Mouse (Mus musculus): Measurements from ENCODE around the gene Naaladl1. TPM values are rescaled to one million over a fixed set of nuclear protein-coding genes. Genes with fewer than 3 reads are reported as not detected.

Naaladl1 gene
- polyA plus RNA-seq, 1 experiment, result 0.11 TPM

DNA sequence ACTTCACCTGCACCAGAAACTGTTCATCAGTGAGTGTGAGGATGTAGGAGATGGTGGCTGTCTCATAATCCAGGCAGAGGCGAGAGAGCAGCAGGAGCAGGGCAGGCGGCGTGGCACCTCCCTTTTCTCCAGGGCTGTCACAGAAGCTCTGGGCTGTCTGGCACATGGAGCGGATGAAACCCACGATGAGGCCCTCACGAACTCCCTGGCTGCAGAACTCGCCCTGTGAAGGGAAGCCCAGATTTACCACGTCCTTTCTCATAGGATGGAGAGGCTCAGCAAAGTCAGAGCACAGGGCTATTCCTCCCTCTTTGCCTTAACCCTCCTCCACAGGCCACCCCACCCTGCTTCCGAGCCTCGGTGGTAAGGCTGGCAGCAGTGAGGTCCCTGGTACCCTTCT is 35.7 kb upstream of the Naaladl1 start:
- H3K4me3 ChIP-seq, result no peak overlapping the region
- no peak overlapping the region for H3ac ChIP-seq (ENCODE audit: control insufficient read depth, insufficient read length)
- peaks cover 5% of the 10 kb centered on the region for H3K79me2 ChIP-seq (ENCODE audit: control insufficient read depth, insufficient read depth)
- no peak overlapping the region for H3K4me2 ChIP-seq (ENCODE audit: low read depth)
- no peak for TF ChIP-seq MYOD1 (IDR thresholded peaks at IDR 0.05; ENCODE audit: control insufficient read depth in 1 of 3, insufficient read length in 2 of 3, low read depth in 2 of 3)
- TF ChIP-seq TCF12 (IDR thresholded peaks at IDR 0.05; ENCODE audit: insufficient read depth, poor library complexity, severe bottlenecking), result no peak
- TF ChIP-seq POLR2A (IDR thresholded peaks at IDR 0.05; ENCODE audit: insufficient read length, low read depth), result no peak
- TF ChIP-seq SRF (IDR thresholded peaks at IDR 0.05; ENCODE audit: control insufficient read depth, insufficient read length, low read depth), result no peak
- TF ChIP-seq MYOG (IDR thresholded peaks at IDR 0.05; ENCODE audit: control insufficient read depth in 1 of 3, insufficient read depth in 1 of 3, insufficient read length in 2 of 3, low read depth in 2 of 3), result no peak
- TF ChIP-seq MAX (IDR thresholded peaks at IDR 0.05; ENCODE audit: low read depth), result no peak
- TF ChIP-seq USF1 (IDR thresholded peaks at IDR 0.05; ENCODE audit: low read depth), result no peak
- no peak for TF ChIP-seq POLR2AphosphoS2 (IDR thresholded peaks at IDR 0.05; ENCODE audit: insufficient read length, low read depth)
- no peak for TF ChIP-seq CEBPB (IDR thresholded peaks at IDR 0.05; ENCODE audit: insufficient read depth, poor library complexity, severe bottlenecking)
- no peak for TF ChIP-seq TCF3 (IDR thresholded peaks at IDR 0.05; ENCODE audit: insufficient read length, low read depth)
- no peak for TF ChIP-seq E2F4 (IDR thresholded peaks at IDR 0.05; ENCODE audit: insufficient read depth)
- no peak for TF ChIP-seq REST (IDR thresholded peaks at IDR 0.05; ENCODE audit: insufficient read depth, insufficient read length)
- H3K36me3 ChIP-seq (ENCODE audit: control insufficient read depth, insufficient read depth), result peaks cover 3% of the 10 kb centered on the region
- no peaks in the 10 kb centered on the region for H3K27me3 ChIP-seq (ENCODE audit: control insufficient read depth, insufficient read depth, insufficient read length)

DNA sequence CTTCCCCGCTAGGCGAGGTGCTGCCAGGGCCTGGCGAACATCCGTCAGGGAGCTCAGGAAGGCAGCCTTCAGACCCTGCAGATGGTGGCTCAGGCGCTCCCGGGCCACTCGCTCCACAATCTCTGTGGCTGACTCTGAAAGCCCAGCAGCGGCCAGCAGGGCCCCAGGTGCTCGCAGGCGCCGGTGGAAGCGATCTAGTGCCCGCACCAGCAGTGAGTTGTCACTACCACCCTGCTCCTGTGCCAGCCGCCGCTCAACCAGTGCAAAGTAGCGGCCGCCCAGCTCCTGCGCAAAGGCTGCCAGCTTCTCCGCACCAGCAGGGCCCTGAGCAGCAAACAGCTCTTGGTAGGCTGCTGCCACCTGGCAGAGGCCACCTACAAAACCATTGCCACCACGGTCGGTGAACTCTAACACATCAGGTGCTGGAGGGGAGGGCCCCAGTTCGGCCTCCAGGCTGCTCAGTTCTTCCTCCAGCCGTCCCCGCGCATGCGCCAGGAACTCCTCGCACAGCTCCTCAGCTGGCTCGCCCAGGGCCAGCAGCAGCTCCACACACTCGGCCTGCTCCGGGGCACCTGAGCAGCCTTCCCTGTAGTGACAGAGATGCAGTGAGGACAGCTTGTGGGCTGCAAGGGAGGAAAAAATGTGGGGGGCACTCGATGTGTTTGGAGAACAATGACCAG is 34.9 kb upstream of the Naaladl1 start:
- Histone ChIP-seq H3K27me3 (ENCODE audit: control insufficient read depth, insufficient read depth, insufficient read length) (no peaks in the 10 kb centered on the region), H3K79me2 (ENCODE audit: control insufficient read depth, insufficient read depth) (peaks cover 11% of the 10 kb centered on the region), H3K4me3 (no peak overlapping the region), H3K4me2 (ENCODE audit: low read depth) (no peak overlapping the region), H3ac (ENCODE audit: control insufficient read depth, insufficient read length) (no peak overlapping the region), H3K36me3 (ENCODE audit: control insufficient read depth, insufficient read depth) (peaks cover 3% of the 10 kb centered on the region)
- no peak for TF ChIP-seq TCF3 (IDR thresholded peaks at IDR 0.05; ENCODE audit: insufficient read length, low read depth)
- TF ChIP-seq E2F4 (IDR thresholded peaks at IDR 0.05; ENCODE audit: insufficient read depth), result no peak
- no peak for TF ChIP-seq MAX (IDR thresholded peaks at IDR 0.05; ENCODE audit: low read depth)
- no peak for TF ChIP-seq POLR2AphosphoS2 (IDR thresholded peaks at IDR 0.05; ENCODE audit: insufficient read length, low read depth)
- TF ChIP-seq MYOD1 (IDR thresholded peaks at IDR 0.05; ENCODE audit: control insufficient read depth in 1 of 3, insufficient read length in 2 of 3, low read depth in 2 of 3), result no peak
- TF ChIP-seq POLR2A (IDR thresholded peaks at IDR 0.05; ENCODE audit: insufficient read length, low read depth), result no peak
- no peak for TF ChIP-seq REST (IDR thresholded peaks at IDR 0.05; ENCODE audit: insufficient read depth, insufficient read length)
- TF ChIP-seq CEBPB (IDR thresholded peaks at IDR 0.05; ENCODE audit: insufficient read depth, poor library complexity, severe bottlenecking), result no peak
- no peak for TF ChIP-seq TCF12 (IDR thresholded peaks at IDR 0.05; ENCODE audit: insufficient read depth, poor library complexity, severe bottlenecking)
- no peak for TF ChIP-seq USF1 (IDR thresholded peaks at IDR 0.05; ENCODE audit: low read depth)

DNA sequence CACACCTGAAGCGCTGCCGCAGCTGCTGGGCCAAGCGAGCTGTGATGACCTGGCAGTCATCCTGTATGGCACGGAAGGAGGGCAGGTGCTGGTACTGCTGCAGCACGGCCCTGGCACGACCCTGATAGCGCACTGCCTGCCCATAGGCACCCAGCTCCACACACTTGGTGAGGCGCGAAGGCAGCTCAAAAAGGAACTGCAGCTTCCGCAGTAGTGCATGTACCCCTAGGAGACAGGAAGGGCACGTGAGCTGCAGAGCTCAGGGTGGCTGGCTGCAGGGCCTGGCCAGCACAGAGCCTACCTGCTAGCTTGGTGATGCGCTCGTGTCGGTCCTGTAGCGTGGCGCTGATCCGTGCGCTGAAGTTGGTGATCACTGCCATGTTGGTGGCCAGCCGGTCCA is 34.3 kb upstream of the Naaladl1 start:
- no peak overlapping the region for H3ac ChIP-seq (ENCODE audit: control insufficient read depth, insufficient read length)
- H3K4me2 ChIP-seq (ENCODE audit: low read depth), result no peak overlapping the region
- H3K27me3 ChIP-seq (ENCODE audit: control insufficient read depth, insufficient read depth, insufficient read length), result no peaks in the 10 kb centered on the region
- H3K36me3 ChIP-seq (ENCODE audit: control insufficient read depth, insufficient read depth), result peaks cover 3% of the 10 kb centered on the region
- peaks cover 14% of the 10 kb centered on the region for H3K79me2 ChIP-seq (ENCODE audit: control insufficient read depth, insufficient read depth)
- H3K4me3 ChIP-seq, result no peak overlapping the region
- no peak for TF ChIP-seq E2F4 (IDR thresholded peaks at IDR 0.05; ENCODE audit: insufficient read depth)
- TF ChIP-seq MAX (IDR thresholded peaks at IDR 0.05; ENCODE audit: low read depth), result no peak
- TF ChIP-seq TCF12 (IDR thresholded peaks at IDR 0.05; ENCODE audit: insufficient read depth, poor library complexity, severe bottlenecking), result no peak
- TF ChIP-seq USF1 (IDR thresholded peaks at IDR 0.05; ENCODE audit: low read depth), result no peak
- TF ChIP-seq TCF3 (IDR thresholded peaks at IDR 0.05; ENCODE audit: insufficient read length, low read depth), result no peak
- no peak for TF ChIP-seq REST (IDR thresholded peaks at IDR 0.05; ENCODE audit: insufficient read depth, insufficient read length)
- TF ChIP-seq POLR2A (IDR thresholded peaks at IDR 0.05; ENCODE audit: insufficient read length, low read depth), result no peak
- no peak for TF ChIP-seq SRF (IDR thresholded peaks at IDR 0.05; ENCODE audit: control insufficient read depth, insufficient read length, low read depth)
- no peak for TF ChIP-seq CEBPB (IDR thresholded peaks at IDR 0.05; ENCODE audit: insufficient read depth, poor library complexity, severe bottlenecking)
- no peak for TF ChIP-seq MYOD1 (IDR thresholded peaks at IDR 0.05; ENCODE audit: control insufficient read depth in 1 of 3, insufficient read length in 2 of 3, low read depth in 2 of 3)

DNA sequence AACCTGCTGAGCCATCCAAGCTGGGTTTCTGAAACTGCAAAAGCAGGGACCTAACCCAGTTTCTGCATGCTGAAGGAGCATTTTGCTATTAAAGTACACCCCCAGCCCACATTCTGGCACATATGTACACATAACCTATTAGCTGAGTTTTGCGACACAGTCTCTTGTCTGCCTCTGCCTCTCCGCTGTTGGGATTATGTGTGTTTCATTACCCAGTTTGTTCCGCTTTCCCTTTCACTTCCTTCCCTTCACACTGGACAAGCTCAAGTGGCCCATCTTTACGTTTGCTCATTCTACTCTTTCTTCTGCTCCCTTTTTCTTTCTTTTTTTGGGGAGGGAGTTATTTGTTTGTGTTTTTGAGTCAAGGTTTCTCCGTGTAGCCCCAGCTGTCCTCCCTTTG is 31.7 kb upstream of the Naaladl1 start:
- H3K36me3 ChIP-seq (ENCODE audit: control insufficient read depth, insufficient read depth), result peaks cover 3% of the 10 kb centered on the region
- no peak overlapping the region for H3K4me2 ChIP-seq (ENCODE audit: low read depth)
- TF ChIP-seq REST (IDR thresholded peaks at IDR 0.05; ENCODE audit: insufficient read depth, insufficient read length) (no peak), MAX (IDR thresholded peaks at IDR 0.05; ENCODE audit: low read depth) (no peak), POLR2A (IDR thresholded peaks at IDR 0.05; ENCODE audit: insufficient read length, low read depth) (no peak), MYOD1 (IDR thresholded peaks at IDR 0.05; ENCODE audit: control insufficient read depth in 1 of 3, insufficient read length in 2 of 3, low read depth in 2 of 3) (no peak)
- peaks cover 17% of the 10 kb centered on the region for H3K79me2 ChIP-seq (ENCODE audit: control insufficient read depth, insufficient read depth)
- H3K27me3 ChIP-seq (ENCODE audit: control insufficient read depth, insufficient read depth, insufficient read length), result no peaks in the 10 kb centered on the region
- no peak overlapping the region for H3ac ChIP-seq (ENCODE audit: control insufficient read depth, insufficient read length)
- H3K4me3 ChIP-seq, result no peak overlapping the region
